Mouse (Mus musculus) neural tube, embryonic 14.5 days (tissue): ENCODE measurements around the gene Poc1a. TPM values are rescaled to one million over a fixed set of nuclear protein-coding genes. Genes with fewer than 3 reads are reported as not detected.
A peak's percentile ranks its signal among the peaks of the same experiment; 100 is the strongest.

Experiments
- ATAC-seq: fragments of 200-750 bp; cut with Nextera tagmentation; 2 replicates; pipeline ENCODE4 v1.8.0; 2017; ENCODE audit warnings: low read depth, mild to moderate bottlenecking, moderate TSS enrichment, moderate library complexity
- H3K27ac ChIP-seq: fragments of 300-500 bp; sonication (generic); 2 replicates; pipeline ENCODE4 v1.5.1; 2014; ENCODE audit warnings: low read depth, mild to moderate bottlenecking, control low read depth, low read length, moderate library complexity, mixed read lengths
- H3K27me3 ChIP-seq: fragments of 300-500 bp; sonication (generic); 2 replicates; pipeline ENCODE4 v1.6.1; 2014; ENCODE audit warnings: low read length; ENCODE audit not compliant: control insufficient read depth, insufficient read depth
- H3K36me3 ChIP-seq: fragments of 300-500 bp; sonication (generic); 2 replicates; pipeline ENCODE4 v1.6.1; 2014; ENCODE audit warnings: low read length, mixed read lengths; ENCODE audit not compliant: control insufficient read depth, insufficient read depth
- H3K4me1 ChIP-seq: fragments of 300-500 bp; sonication (generic); 2 replicates; pipeline ENCODE4 v1.6.1; 2014; ENCODE audit warnings: low read length; ENCODE audit not compliant: control insufficient read depth, insufficient read depth
- H3K4me2 ChIP-seq: fragments of 300-500 bp; sonication (generic); 2 replicates; pipeline ENCODE4 v1.6.1; 2014; ENCODE audit warnings: mild to moderate bottlenecking, low read depth, low read length, control low read depth
- H3K4me3 ChIP-seq: fragments of 300-500 bp; sonication (generic); 2 replicates; pipeline ENCODE4 v1.5.1; 2014; ENCODE audit warnings: low read depth, low read length, control low read depth, mixed read lengths
- H3K9ac ChIP-seq: fragments of 300-500 bp; sonication (generic); replicated peaks from 2 replicates; pipeline ENCODE4 v1.6.1; 2014; ENCODE audit warnings: low read depth, mild to moderate bottlenecking, control low read depth, low read length, mixed read lengths
- H3K9me3 ChIP-seq: fragments of 300-500 bp; sonication (generic); 2 replicates; pipeline ENCODE4 v1.6.1; 2016; ENCODE audit warnings: low read length; ENCODE audit not compliant: control insufficient read depth
- WGBS: fragments of 180-500 bp; shearing (Covaris S2); extraction: QIAGEN DNeasy Blood & Tissue Kit; methylation state at CpG from one replicate; pipeline ENCODE4 v1.1.7; 2014; 5-methylcytosine and 5-hydroxymethylcytosine counted together
- polyA plus RNA-seq: library from polyadenylated mRNA; unstranded; fragments of >200 nt; fragmentation: Nextera tagmentation; extraction: Ambion mirVana; gene quantifications from 2 replicates; pipeline ENCODE4 v1.2.1, GENCODE M21; 2014

The Poc1a gene
- polyA plus RNA-seq, 1 experiment from 2014 or later = 5.8 TPM

GRCm38 (mm10) chr9:106287165-106287564 is 6.3 kb downstream of the Poc1a start:
- WGBS = 76% methylated on average over 4 of the region's 4 CpGs
- no peak overlapping the region for H3K4me3 ChIP-seq

GRCm38 (mm10) chr9:106288864-106289263 is 8.0 kb downstream of the Poc1a start:
- WGBS = 28% methylated on average over 3 of the region's 3 CpGs
- no peak overlapping the region for H3K27ac ChIP-seq
- no peak overlapping the region for H3K4me2 ChIP-seq
- H3K36me3 ChIP-seq = no peaks in the 10 kb centered on the region
- no peak overlapping the region for H3K4me3 ChIP-seq
- peak; percentile 86 for ATAC-seq
- H3K4me1 ChIP-seq = no peaks in the 10 kb centered on the region
- no peaks in the 10 kb centered on the region for H3K27me3 ChIP-seq
- no peaks in the 10 kb centered on the region for H3K9me3 ChIP-seq
- no peak overlapping the region for H3K9ac ChIP-seq

More at GRCm38 (mm10) chr9:106287165-106287564, 6.3 kb downstream of the Poc1a start:
- Histone ChIP-seq H3K4me2 (no peak overlapping the region), H3K27ac (no peak overlapping the region), H3K9me3 (no peaks in the 10 kb centered on the region), H3K36me3 (no peaks in the 10 kb centered on the region), H3K4me1 (no peaks in the 10 kb centered on the region), H3K9ac (no peak overlapping the region), H3K27me3 (no peaks in the 10 kb centered on the region)
- ATAC-seq = no peak

- Histone ChIP-seq H3K27ac (no peak overlapping the region), H3K4me2 (no peak overlapping the region), H3K36me3 (no peaks in the 10 kb centered on the region), H3K9me3 (no peaks in the 10 kb centered on the region), H3K4me1 (no peaks in the 10 kb centered on the region), H3K9ac (no peak overlapping the region), H3K4me3 (no peak overlapping the region), H3K27me3 (no peaks in the 10 kb centered on the region)
- no peak for ATAC-seq
- WGBS = 90% methylated on average over 8 of the region's 8 CpGs
Observed at GRCm38 (mm10) chr9:106289841-106290240, 9.0 kb downstream of the Poc1a start.

DNA sequence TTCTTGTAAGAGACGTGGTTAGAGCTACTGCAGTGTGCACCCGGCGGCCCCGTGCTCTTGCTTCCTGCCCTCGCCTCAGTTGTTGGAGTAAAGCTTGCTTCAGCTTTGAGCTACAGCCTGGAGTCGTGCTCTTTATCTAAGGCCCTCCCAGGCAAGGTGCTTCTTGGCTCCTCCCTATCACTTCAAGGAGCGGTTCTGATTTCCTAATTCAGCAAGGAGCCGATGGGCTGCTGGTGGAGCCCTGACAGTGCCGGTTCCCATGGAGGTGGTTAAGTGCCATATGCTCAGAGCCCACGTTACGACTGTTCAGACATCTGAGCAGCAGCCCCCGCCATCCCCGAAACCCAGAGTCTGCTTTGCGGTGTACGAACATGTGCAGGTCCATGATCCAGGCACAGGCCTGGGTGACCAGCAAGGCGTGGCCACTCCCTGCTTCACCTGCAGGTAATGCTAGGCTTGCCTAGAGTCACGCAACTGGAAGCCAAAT is 9.8 kb downstream of the Poc1a start:
- WGBS = 92% methylated on average over 17 of the region's 17 CpGs
- no peak for ATAC-seq
- Histone ChIP-seq H3K4me1 (no peaks in the 10 kb centered on the region), H3K9ac (no peak overlapping the region), H3K4me2 (no peak overlapping the region), H3K27me3 (no peaks in the 10 kb centered on the region), H3K36me3 (no peaks in the 10 kb centered on the region), H3K9me3 (no peaks in the 10 kb centered on the region), H3K27ac (no peak overlapping the region), H3K4me3 (no peak overlapping the region)

DNA sequence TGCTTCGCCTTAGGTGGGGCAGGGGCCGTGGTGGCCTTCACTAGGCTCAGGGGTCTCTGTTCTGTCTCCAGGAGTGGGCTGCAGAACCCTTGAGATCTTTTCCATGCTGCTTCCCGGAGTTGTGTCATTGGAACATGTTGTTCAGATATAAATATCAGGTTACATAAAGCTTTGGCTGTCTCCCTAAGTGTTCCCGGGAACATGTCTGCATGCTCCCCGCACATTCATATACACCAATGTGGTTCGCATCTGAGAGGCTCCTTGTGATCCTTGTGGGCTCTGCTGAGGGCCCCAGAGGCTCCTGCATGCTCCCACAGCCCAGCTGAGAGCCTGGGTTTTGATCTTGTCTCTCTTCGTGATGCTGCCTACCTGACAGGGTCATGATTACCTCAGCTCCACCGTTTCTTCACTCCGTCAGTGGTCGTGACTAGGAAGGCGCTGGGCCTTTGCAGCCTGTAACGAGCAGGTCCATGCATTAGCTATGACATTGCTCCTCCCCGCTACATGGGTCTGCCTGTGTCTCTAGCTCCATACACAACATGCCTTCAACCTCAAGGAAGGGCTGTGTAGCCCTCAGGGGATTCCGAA is 12.8 kb downstream of the Poc1a start:
- H3K27ac ChIP-seq = no peak overlapping the region
- no peak overlapping the region for H3K9ac ChIP-seq
- H3K4me1 ChIP-seq = no peaks in the 10 kb centered on the region
- no peak for ATAC-seq
- no peak overlapping the region for H3K4me2 ChIP-seq
- no peaks in the 10 kb centered on the region for H3K36me3 ChIP-seq
- WGBS = 92% methylated on average over 14 of the region's 14 CpGs
- no peaks in the 10 kb centered on the region for H3K9me3 ChIP-seq
- no peaks in the 10 kb centered on the region for H3K27me3 ChIP-seq
- H3K4me3 ChIP-seq = no peak overlapping the region

DNA sequence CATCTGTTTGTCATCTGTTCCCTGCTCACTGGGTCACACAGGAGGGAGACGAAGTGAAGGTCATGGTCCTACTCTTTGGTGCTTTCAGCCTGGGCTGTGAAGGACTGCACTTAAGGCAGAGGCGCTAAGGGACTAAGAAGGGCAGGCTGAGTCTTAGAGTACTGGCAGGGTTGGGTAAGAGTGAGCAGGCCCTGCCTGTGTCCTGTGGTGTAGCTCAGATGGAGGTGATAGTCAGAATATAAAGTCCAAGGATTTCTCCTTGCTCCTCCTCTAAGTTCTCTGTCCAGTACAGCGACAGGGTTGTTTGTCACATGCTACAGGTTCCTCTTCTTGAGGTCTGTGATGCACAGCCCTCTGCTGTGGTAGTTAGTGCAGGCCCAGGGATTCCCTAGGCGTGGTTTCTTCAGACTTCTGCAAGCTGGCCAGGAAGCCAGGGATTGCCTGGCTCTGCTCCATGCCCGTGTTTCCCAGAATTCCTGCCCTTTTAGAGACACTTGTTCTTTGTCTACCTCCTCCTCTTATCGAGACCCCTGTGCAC is 15.8 kb downstream of the Poc1a start:
- Histone ChIP-seq H3K4me2 (no peak overlapping the region), H3K9me3 (no peaks in the 10 kb centered on the region), H3K9ac (no peak overlapping the region), H3K27me3 (no peaks in the 10 kb centered on the region), H3K4me3 (no peak overlapping the region), H3K4me1 (no peaks in the 10 kb centered on the region), H3K27ac (no peak overlapping the region), H3K36me3 (no peaks in the 10 kb centered on the region)
- 91% methylated on average over 6 of the region's 6 CpGs for WGBS
- no peak for ATAC-seq

DNA sequence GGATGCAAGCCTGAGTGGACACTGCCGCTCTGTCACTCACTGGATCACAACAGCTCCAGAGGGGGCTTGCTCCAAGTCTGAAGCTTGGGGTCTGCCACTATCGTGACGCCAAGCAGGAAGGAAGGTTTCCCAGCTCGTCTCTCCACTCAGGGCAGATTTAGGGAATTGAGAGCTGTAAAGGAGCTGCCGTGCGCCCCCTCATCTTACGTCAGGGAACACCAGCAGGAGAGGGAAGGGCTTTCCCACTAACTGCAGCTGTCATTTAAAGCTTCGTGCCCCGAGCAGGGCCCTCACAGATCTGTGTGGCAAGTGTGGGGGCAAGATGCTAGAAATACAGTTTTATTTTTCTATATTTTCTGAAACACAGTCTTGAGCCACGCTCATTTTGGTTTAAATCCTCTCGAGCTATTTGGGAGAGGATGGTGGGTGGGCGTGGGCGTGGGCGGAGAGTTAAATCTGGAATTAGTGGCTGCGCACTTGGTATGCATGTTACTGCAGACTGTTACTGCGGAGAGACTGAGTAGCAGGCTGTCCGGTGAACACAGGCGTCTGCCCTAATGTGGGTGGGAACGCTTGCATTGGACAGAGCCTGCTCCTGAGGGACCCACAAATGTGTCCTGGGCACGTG is 19.4 kb downstream of the Poc1a start:
- Histone ChIP-seq H3K9ac (no peak overlapping the region), H3K9me3 (no peaks in the 10 kb centered on the region), H3K27ac (no peak overlapping the region), H3K4me1 (no peaks in the 10 kb centered on the region), H3K27me3 (no peaks in the 10 kb centered on the region), H3K4me2 (no peak overlapping the region), H3K4me3 (no peak overlapping the region), H3K36me3 (no peaks in the 10 kb centered on the region)
- WGBS = 81% methylated on average over 20 of the region's 20 CpGs
- no peak for ATAC-seq

DNA sequence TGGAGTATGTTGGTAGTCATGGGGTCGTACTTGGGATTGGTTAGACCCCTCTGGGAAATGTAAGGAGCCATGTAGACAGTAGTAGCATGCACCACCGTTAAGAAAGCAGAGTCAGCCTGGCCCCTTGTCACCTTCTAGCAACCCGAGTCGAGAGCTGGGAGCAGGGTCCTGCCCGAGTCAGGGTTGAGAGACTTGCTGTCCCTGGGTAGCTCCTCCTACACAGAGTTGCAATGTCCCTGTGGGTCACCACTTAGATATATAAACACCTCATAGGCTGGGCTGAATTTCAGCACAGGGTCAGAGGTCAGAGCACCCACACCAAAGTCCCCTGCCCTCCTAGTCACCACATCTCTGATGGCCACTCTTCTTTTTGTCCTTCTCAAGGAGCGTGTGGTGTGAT is 20.1 kb downstream of the Poc1a start:
- Histone ChIP-seq H3K4me3 (no peak overlapping the region), H3K27me3 (no peaks in the 10 kb centered on the region), H3K4me1 (no peaks in the 10 kb centered on the region), H3K27ac (no peak overlapping the region), H3K36me3 (no peaks in the 10 kb centered on the region), H3K9ac (no peak overlapping the region), H3K4me2 (no peak overlapping the region), H3K9me3 (no peaks in the 10 kb centered on the region)
- 88% methylated on average over 6 of the region's 6 CpGs for WGBS
- no peak for ATAC-seq

DNA sequence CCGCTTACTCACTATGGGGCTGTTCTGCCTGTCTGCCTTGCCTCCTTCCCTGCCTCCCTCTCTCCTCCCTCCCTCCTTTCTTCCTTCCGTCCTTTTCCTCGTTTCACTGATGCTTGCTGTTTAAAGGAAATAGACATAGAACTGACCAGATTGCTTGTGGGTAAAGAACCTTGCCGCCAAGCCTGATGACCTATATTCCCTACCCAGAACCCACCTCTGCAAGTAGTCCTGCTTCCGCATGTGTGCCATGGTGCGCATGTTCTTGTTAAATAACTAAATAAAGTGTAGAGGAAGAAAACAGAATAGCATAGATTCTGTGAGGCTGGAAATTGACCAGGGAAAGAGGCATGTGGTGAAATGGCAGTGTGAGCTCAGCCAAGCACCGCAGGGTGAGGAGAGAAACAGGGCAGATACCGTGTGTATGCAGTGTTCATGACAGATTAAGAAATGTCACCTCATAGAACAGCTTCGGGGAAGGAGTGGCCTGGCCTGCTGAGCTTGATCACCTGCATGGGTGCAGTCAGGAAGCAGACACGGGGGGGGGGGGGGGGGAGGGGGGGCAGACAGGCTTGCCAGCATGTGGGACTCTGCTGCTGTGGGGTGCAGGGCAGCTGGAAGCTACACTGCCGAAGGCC is 20.7 kb downstream of the Poc1a start:
- 83% methylated on average over 11 of the region's 11 CpGs for WGBS
- no peaks in the 10 kb centered on the region for H3K36me3 ChIP-seq
- H3K4me1 ChIP-seq = no peaks in the 10 kb centered on the region
- no peaks in the 10 kb centered on the region for H3K27me3 ChIP-seq
- H3K9me3 ChIP-seq = no peaks in the 10 kb centered on the region
- ATAC-seq = no peak
- H3K4me2 ChIP-seq = no peak overlapping the region
- H3K9ac ChIP-seq = no peak overlapping the region
- no peak overlapping the region for H3K27ac ChIP-seq
- H3K4me3 ChIP-seq = no peak overlapping the region
